Mouse (Mus musculus) right cerebral cortex, postnatal 4 days (tissue): Measurements from ENCODE around the gene Phox2b.

Experiments
- DNase-seq: peaks from one replicate; pipeline ENCODE4 v3.0.0-alpha.2; 2022

Gene Phox2b

GRCm38 (mm10) chr5:67090856-67091255 lies 8.2 kb downstream of the Phox2b start:
- DNase-seq: no peak

GRCm38 (mm10) chr5:67083117-67083516 lies 16.0 kb downstream of the Phox2b start:
- no peak for DNase-seq

- no peak for DNase-seq
Observed at GRCm38 (mm10) chr5:67063596-67063995, 35.5 kb downstream of the Phox2b start.

- no peak for DNase-seq
Observed at GRCm38 (mm10) chr5:67060519-67060918, 38.6 kb downstream of the Phox2b start.

- no peak for DNase-seq
Observed at GRCm38 (mm10) chr5:67057803-67058202, 41.3 kb downstream of the Phox2b start.

- DNase-seq: peak; percentile 69
Observed at GRCm38 (mm10) chr5:67048003-67048402, 51.1 kb downstream of the Phox2b start.
